Mouse (Mus musculus) layer of hippocampus, adult 2 months (tissue): ENCODE measurements around the gene Cyp17a1. TPM values are rescaled to one million over a fixed set of nuclear protein-coding genes. Genes with fewer than 3 reads are reported as not detected.

Experiments
- DNase-seq, 2 experiments: peaks; one replicate each; pipeline ENCODE4 v3.0.0; 2022; ENCODE audit warnings: low spot score in 2 of 2
- H3K27ac ChIP-seq: fragments of 200-600 bp; 2 replicates; pipeline ENCODE4 v1.8.1; 2022
- H3K4me3 ChIP-seq: fragments of 200-600 bp; 2 replicates; pipeline ENCODE4 v1.8.1; 2022; ENCODE audit warnings: mild to moderate bottlenecking
- CTCF ChIP-seq: fragments of 200-600 bp; conservative IDR thresholded peaks from 2 replicates; pipeline ENCODE4 v1.8.1; 2022; ENCODE audit warnings: antibody characterized with exemption, mild to moderate bottlenecking, moderate library complexity
- long read RNA-seq, 2 experiments: library from polyadenylated mRNA; stranded (forward); transcript quantifications; one replicate each; pipeline ENCODE4 v2.0.0; 2021; ENCODE audit warnings: borderline mapping rate in 2 of 2
- total RNA-seq, 2 experiments: library from RNA; stranded (reverse); gene quantifications; 2 replicates each; pipeline ENCODE4 v1.2.3; 2021

Cyp17a1 gene
- not detected for total RNA-seq
- long read RNA-seq, experiment 1: 0 reads
- long read RNA-seq, experiment 2: 0 reads

- no peak for DNase-seq
- no peak for TF ChIP-seq CTCF
- H3K27ac ChIP-seq: no peak within 1 kb of the TSS
- no peak within 1 kb of the TSS for H3K4me3 ChIP-seq
Observed at GRCm38 (mm10) chr19:46672766-46673418, at the start of gene Cyp17a1. TSS of gene Cyp17a1 (minus strand) at chr19:46673172.

DNA sequence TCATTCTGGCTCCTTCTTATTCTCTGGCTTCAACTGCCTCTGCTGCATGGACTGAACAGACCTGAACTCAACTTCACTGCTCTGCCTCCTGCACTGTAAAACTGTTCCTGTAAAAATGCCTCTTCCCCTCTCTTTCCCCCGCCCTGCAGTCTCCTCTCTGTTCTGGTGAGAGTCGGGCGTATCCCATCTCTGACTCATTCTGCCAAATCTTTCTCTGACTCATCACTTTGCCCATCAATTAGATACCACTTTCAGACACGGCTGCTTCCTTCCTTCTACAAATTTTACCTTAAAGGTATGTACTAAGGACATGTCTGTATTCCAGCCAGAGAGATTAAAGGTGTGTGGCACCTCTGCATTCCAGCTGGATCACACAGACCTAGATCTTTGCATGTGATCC, 45.2 kb upstream of the Cyp17a1 start:
- no peak for DNase-seq
- TF ChIP-seq CTCF: no peak
- H3K4me3 ChIP-seq: no peak overlapping the region
- no peak overlapping the region for H3K27ac ChIP-seq

GRCm38 (mm10) chr19:46715016-46715415, 42.0 kb upstream of the Cyp17a1 start:
- no peak overlapping the region for H3K4me3 ChIP-seq

GRCm38 (mm10) chr19:46714234-46714633, 41.3 kb upstream of the Cyp17a1 start:
- Histone ChIP-seq H3K27ac (no peak overlapping the region), H3K4me3 (no peak overlapping the region)
- no peak for DNase-seq
- TF ChIP-seq CTCF: no peak

More at GRCm38 (mm10) chr19:46715016-46715415, 42.0 kb upstream of the Cyp17a1 start:
- H3K27ac ChIP-seq: no peak overlapping the region
- no peak for DNase-seq
- TF ChIP-seq CTCF: no peak

DNA sequence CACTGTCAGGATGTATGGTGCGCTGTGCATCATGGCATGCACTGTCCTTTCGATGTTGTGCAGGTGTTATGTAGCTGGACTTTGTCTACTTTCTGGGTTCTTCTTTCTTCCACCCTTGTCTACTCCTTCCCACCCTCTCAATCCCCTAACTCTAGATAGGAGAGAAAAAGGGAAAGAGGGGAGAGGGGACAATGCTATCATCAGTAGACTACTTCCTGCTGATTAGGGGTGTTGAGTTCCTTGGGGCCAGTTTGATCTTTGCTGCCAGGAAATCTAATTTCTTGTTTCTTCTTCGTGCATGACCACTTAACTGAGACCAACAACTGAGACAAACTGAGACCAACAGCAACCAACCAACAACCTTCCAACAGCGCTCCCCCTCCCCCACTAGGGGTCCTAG, 37.6 kb upstream of the Cyp17a1 start:
- DNase-seq: no peak
- no peak for TF ChIP-seq CTCF
- no peak overlapping the region for H3K4me3 ChIP-seq
- H3K27ac ChIP-seq: no peak overlapping the region

GRCm38 (mm10) chr19:46707296-46708151, 34.6 kb upstream of the Cyp17a1 start, which contains the start of gene As3mt:
TSS of gene As3mt (plus strand) at chr19:46707458.
- peak in 1 of 2 experiments; percentile 46 for DNase-seq
- no peak for TF ChIP-seq CTCF
- Histone ChIP-seq H3K27ac (peak within 1 kb of the TSS; percentile 79), H3K4me3 (peak within 1 kb of the TSS; percentile 60)

DNA sequence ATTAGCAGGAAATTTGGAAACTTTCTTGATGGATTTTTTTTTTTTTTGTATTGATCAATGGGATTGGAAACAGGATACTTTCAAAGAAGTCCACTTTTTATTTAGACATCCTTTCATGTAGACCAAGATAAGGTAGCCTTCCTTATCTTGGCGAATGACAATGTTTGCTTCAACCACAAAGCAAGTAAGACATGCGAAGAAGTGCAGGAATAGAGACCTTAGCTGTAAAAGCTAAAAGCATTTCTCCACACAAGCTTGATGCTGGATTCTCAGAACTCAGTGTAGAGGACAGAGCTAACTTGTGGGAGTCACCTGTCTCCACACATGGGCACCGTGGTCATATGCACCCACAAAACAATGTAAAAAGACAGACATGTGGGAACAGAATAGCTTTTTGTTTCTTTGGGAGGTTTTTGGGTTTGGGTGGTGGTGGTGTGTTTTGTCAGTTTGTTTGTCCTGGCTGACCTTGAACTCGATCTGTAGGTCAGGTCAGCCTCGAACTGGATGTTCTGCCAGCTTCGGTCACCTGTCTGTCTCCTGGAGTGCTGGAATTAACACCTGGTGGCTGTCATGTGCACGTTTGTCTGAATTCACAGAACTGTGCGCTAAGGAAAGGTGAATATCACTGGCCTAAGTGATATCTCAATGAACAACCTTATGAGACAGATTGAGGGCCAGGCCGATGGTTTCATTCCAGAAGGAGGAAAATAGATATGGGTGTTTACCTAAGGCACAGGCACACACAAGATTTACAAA, 33.7 kb upstream of the Cyp17a1 start:
- peak overlapping the region; percentile 60; the same call in 1 of the 2 replicates for H3K4me3 ChIP-seq

GRCm38 (mm10) chr19:46705779-46706495, 33.0 kb upstream of the Cyp17a1 start:
- H3K27ac ChIP-seq: no peak overlapping the region
- H3K4me3 ChIP-seq: no peak overlapping the region
- TF ChIP-seq CTCF: no peak
- DNase-seq: no peak

More for the DNA sequence above, 33.7 kb upstream of the Cyp17a1 start:
- no peak for DNase-seq
- peak overlapping the region; percentile 79 for H3K27ac ChIP-seq
- no peak for TF ChIP-seq CTCF

GRCm38 (mm10) chr19:46701156-46701555, 28.2 kb upstream of the Cyp17a1 start:
- no peak for DNase-seq
- Histone ChIP-seq H3K27ac (no peak overlapping the region), H3K4me3 (no peak overlapping the region)
- no peak for TF ChIP-seq CTCF

- DNase-seq: no peak
- Histone ChIP-seq H3K4me3 (no peak overlapping the region), H3K27ac (no peak overlapping the region)
- no peak for TF ChIP-seq CTCF
Observed at GRCm38 (mm10) chr19:46699011-46699481, 26.1 kb upstream of the Cyp17a1 start.

DNA sequence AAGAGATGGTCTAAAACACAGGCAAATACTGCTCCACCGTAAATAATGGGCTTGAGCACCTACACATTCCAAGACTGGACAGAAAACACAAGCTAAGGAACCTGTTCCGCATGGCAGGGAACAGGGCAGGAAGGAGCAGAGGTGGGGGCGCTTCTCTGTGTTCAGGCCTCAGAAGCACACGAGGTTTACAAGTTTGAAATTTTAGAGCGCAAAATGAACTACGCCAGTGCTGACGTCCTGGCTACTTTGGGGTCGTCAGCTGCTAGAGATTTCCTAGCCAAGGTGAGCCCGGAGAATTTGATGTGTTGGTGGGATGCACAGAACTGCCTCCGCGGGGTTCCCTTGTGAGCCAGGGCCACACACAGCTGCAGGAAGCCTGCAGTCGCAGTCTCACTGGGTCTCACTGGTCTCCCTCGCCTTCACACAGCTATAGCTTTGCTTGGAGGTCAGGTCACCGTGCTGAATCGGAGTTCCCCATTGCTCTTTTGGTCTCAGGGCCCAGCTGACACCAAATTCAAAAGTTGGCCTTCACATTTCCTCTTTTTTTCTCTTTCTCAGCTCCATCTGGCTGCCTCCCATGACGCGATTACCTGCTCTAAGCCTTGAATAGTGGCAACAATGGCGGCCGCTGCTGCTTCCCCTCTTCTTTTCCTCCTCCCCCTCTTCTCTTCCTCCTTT, 25.0 kb upstream of the Cyp17a1 start:
- DNase-seq: no peak
- Histone ChIP-seq H3K27ac (no peak overlapping the region), H3K4me3 (no peak overlapping the region)
- no peak for TF ChIP-seq CTCF
